Mouse (Mus musculus): ENCODE results near the gene Mecom.

DNA sequence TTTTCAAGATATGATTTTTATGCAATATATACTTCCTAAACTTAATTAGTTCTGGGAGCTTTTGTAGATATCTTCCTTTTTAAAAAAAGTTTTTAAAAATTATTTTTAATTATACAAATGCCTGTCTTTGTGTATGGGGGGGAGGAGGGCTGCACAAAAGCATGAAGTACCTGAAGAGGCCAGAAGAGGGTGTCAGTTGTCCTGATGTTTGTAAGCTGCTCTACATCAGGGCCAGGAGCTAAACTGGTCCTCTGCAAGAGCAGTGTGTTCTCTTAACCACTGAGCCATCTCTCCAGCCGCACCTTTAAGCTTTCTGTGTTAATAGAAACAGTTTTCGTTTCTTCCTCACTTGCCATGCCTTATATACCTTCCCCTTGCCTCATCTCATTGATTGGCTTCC, 2.4 kb upstream of the Mecom start:
- TF ChIP-seq CTCF (IDR thresholded peaks at IDR 0.05; ENCODE audit: extremely low read depth, insufficient read depth, insufficient read length, insufficient replicate concordance) = no peak
- TF ChIP-seq POLR2A (IDR thresholded peaks at IDR 0.05; ENCODE audit: low read depth, low read length) = no peak
